In the genomic region with DNA sequence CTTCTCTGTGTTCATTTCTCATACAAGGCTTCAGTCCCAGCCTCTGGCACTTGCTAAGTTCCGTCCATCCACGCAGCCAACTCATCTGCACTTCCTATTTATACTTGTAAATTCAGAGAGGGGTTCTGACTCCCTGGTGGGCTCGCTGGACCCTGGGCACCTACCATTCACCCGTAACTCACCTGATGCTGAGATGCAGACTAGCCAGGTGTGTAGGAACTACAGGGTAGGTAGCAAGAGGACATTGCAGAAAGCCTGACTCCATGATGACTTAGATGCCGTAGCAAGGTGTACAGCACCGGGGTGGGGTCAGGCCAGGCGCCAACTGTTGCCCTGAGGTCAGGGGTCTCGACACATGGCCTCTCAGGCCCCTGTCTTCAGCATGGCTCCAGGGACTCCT, we compare ENCODE assay signal across 18 mouse cellular contexts. TPM values are rescaled to one million over a fixed set of nuclear protein-coding genes. Genes with fewer than 3 reads are reported as not detected.
A peak's percentile ranks its signal among the peaks of the same experiment; 100 is the strongest.
DNase-seq lines count a peak whose midpoint lies in the region; ATAC-seq and TF ChIP-seq lines count a peak whose summit lies in the region.
"Had no signal": no experiment of that assay in that cellular context is flagged by ENCODE, and none has a peak within 500 bp of the region (broad histone marks: within the 10 kb centered on the region; RNA-seq: fewer than 3 reads in every experiment).

No protein-coding gene starts in this region.

- no peaks in the 10 kb centered on the region for H3K9me3 ChIP-seq in limb, embryonic 10.5 days (replicated peaks)
- H3K9me3 ChIP-seq: embryonic facial prominence, embryonic 13.5 days; heart, embryonic 13.5 days; megakaryocyte, embryonic 14.5 days had no signal

- no peak overlapping the region for H3K27ac ChIP-seq in layer of hippocampus, adult 2 months
- no peak overlapping the region for H3K27ac ChIP-seq in limb, embryonic 10.5 days
- H3K27ac ChIP-seq: embryonic facial prominence, embryonic 13.5 days; heart, embryonic 13.5 days; liver, embryonic 14.5 days had no signal

- intact Hi-C loops in left cerebral cortex, postnatal 14 days (cut with DNase I), result no loop called here

- H3K4me3 ChIP-seq in layer of hippocampus, adult 2 months, result no peak overlapping the region
- H3K4me3 ChIP-seq in limb, embryonic 10.5 days, result no peak overlapping the region
- H3K4me3 ChIP-seq: embryonic facial prominence, embryonic 13.5 days; heart, embryonic 13.5 days; megakaryocyte, embryonic 14.5 days had no signal

- H3K36me3 ChIP-seq in limb, embryonic 10.5 days, result no peaks in the 10 kb centered on the region
- H3K36me3 ChIP-seq: embryonic facial prominence, embryonic 13.5 days; heart, embryonic 13.5 days had no signal

- no peak for TF ChIP-seq CTCF in layer of hippocampus, adult 2 months (conservative IDR thresholded peaks at IDR 0.05)

- DNase-seq in cerebellum, adult 11 months, result peak; percentile 29
- DNase-seq in layer of hippocampus, adult 9-11 months, result peak; percentile 3
- DNase-seq in layer of hippocampus, adult 2 months (ENCODE audit: low spot score in 2 of 2), result no peak
- DNase-seq in right cerebral cortex, postnatal 10 days (ENCODE audit: low spot score in 2 of 2), result peak; percentile 21 to 27
- DNase-seq in right cerebral cortex, postnatal 14 days, result no peak
- peak; percentile 23 for DNase-seq in limb, embryonic 10.5 days (ENCODE audit: low spot score)
- no peak for DNase-seq in left cerebral cortex, postnatal 14 days (ENCODE audit: low spot score in 2 of 2)
- DNase-seq: adrenal gland, postnatal 14 days; gastrocnemius, postnatal 10 days; heart, postnatal 4 days; lung, postnatal 10 days; thymus, adult 2 months had no signal

- peaks cover 33% of the 10 kb centered on the region for H3K4me1 ChIP-seq in limb, embryonic 10.5 days

- no peak for ATAC-seq in cerebellum, adult (ENCODE audit: insufficient number of reproducible peaks, low FRiP score, low TSS enrichment)

- H3K27me3 ChIP-seq in limb, embryonic 10.5 days (ENCODE audit: low read depth, poor library complexity, severe bottlenecking), result 0 out of 2 replicates have a peak, but pooled peaks cover 4% of the 10 kb centered on the region

- 81% methylated on average over 8 of the region's 8 CpGs for WGBS in limb, embryonic 10.5 days

RNA-seq across cellular contexts. Expression of a gene that starts 6.7 kb away (rescaled TPM):
- 100 to 1,000 TPM; 139 to 141 TPM for total RNA-seq in layer of hippocampus, adult 2 months (2021)
- 8.1 and 8.3 TPM in 2 replicates for polyA plus RNA-seq in limb, embryonic 10.5 days (2016; fragmentation: Nextera tagmentation; extraction: Ambion mirVana)
- total RNA-seq in left cerebral cortex, postnatal 14 days (2021), result 100 to 1,000 TPM; 144 to 146 TPM
- total RNA-seq: common myeloid progenitor, adult 5-6 weeks had no signal

RNA-seq across cellular contexts. Expression of a gene that starts 47.2 kb away (rescaled TPM):
- total RNA-seq in layer of hippocampus, adult 2 months (2021), result 10 to 100 TPM; 27.0 to 29.1 TPM
- 16.2 and 17.0 TPM in 2 replicates for polyA plus RNA-seq in limb, embryonic 10.5 days (2016; fragmentation: Nextera tagmentation; extraction: Ambion mirVana)
- 10 to 100 TPM; 19.6 to 20.2 TPM for total RNA-seq in left cerebral cortex, postnatal 14 days (2021)

Comparison
In these comparisons a context has a peak if more than half of its experiments do, and no peak if none do; other contexts are left out.
1. DNase-seq: peak in cerebellum, adult 11 months (single experiment), layer of hippocampus, adult 9-11 months (single experiment), right cerebral cortex, postnatal 10 days (2 of 2) and limb, embryonic 10.5 days (single experiment); none in layer of hippocampus, adult 2 months (0 of 2), right cerebral cortex, postnatal 14 days (single experiment) and left cerebral cortex, postnatal 14 days (0 of 2).